Mouse (Mus musculus): ENCODE data around the gene Nlrp6. TPM values are rescaled to one million over a fixed set of nuclear protein-coding genes. Genes with fewer than 3 reads are reported as not detected.
"Not testable (repeated sequence)": the region's sequence is repeated elsewhere in the genome, so short reads cannot be mapped to it uniquely, and the experiment has no call there.

Nlrp6 gene
- total RNA-seq, 2 experiments from 2014 or later, result 0.47 to 0.51 TPM

- peak in 1 of 2 experiments; percentile 10 for DNase-seq (ENCODE audit: low spot score in 2 of 2)
Observed at GRCm38 (mm10) chr7:140973396-140974165, 52.9 kb downstream of the Nlrp6 start.

GRCm38 (mm10) chr7:140974940-140975339, 54.2 kb downstream of the Nlrp6 start:
- DNase-seq (ENCODE audit: low spot score in 2 of 2), result no peak

- no peak for DNase-seq (ENCODE audit: low spot score in 2 of 2)
Observed at GRCm38 (mm10) chr7:140975465-140975864, 54.8 kb downstream of the Nlrp6 start.

- not testable (repeated sequence) for DNase-seq (ENCODE audit: low spot score in 2 of 2)
Observed at GRCm38 (mm10) chr7:140976720-140977119, 56.0 kb downstream of the Nlrp6 start.

Other genes starting within 250 kb of the Nlrp6 start
- gene Olfr45, start 239.0 kb upstream of the Nlrp6 start, total RNA-seq (2021), result not detected
- not detected for gene Olfr541, start 223.6 kb upstream of the Nlrp6 start, total RNA-seq (2021)
- under 1 TPM in 1 of 2 experiments, not detected in 1; 0.33 TPM for gene Cyp2e1, start 157.2 kb upstream of the Nlrp6 start, total RNA-seq (2021)
- under 1 TPM in 1 of 2 experiments, not detected in 1; 0.77 TPM for gene Syce1, start 133.1 kb upstream of the Nlrp6 start, total RNA-seq (2021)
- gene Zfp941, start 98.7 kb upstream of the Nlrp6 start, total RNA-seq (2021), result 10 to 100 TPM; 23.3 to 29.6 TPM
- gene Urah, start 85.9 kb upstream of the Nlrp6 start, total RNA-seq (2021), result 1 to 10 TPM; 3.3 to 5.0 TPM
- not detected for gene Scgb1c1, start 75.4 kb upstream of the Nlrp6 start, total RNA-seq (2021)
- gene Odf3, start 73.1 kb upstream of the Nlrp6 start, total RNA-seq (2021), result not detected
- gene Gm45785, start 64.6 kb upstream of the Nlrp6 start, total RNA-seq (2021), result 1 to 10 TPM; 1.2 to 1.7 TPM
- 10 to 100 TPM; 70.2 to 75.0 TPM for gene Ric8a, start 63.9 kb upstream of the Nlrp6 start, total RNA-seq (2021)
- 10 to 100 TPM; 23.1 to 24.5 TPM for gene Bet1l, start 63.3 kb upstream of the Nlrp6 start, total RNA-seq (2021)
- 100 to 1,000 TPM; 110 to 114 TPM for gene Psmd13, start 38.9 kb upstream of the Nlrp6 start, total RNA-seq (2021)
- gene Sirt3, start 38.6 kb upstream of the Nlrp6 start, total RNA-seq (2021), result 10 to 100 TPM; 78.0 to 80.3 TPM
- gene Cox8b, start 20.5 kb upstream of the Nlrp6 start, total RNA-seq (2021), result 1 to 10 TPM; 1.6 to 1.7 TPM
- 1 to 10 TPM; 4.4 to 6.7 TPM for gene Pgghg, start 20.5 kb downstream of the Nlrp6 start, total RNA-seq (2021)
- not detected for gene Ifitm5, start 29.4 kb downstream of the Nlrp6 start, total RNA-seq (2021)
- not detected for gene Gm45717, start 35.0 kb downstream of the Nlrp6 start, total RNA-seq (2021)
- 10 to 100 TPM; 13.3 to 16.1 TPM for gene Ifitm2, start 35.1 kb downstream of the Nlrp6 start, total RNA-seq (2021)
- 1 to 10 TPM; 2.0 to 3.4 TPM for gene Ifitm1, start 46.3 kb downstream of the Nlrp6 start, total RNA-seq (2021)
- gene Ifitm3, start 89.9 kb downstream of the Nlrp6 start, total RNA-seq (2021), result 10 to 100 TPM; 12.9 to 13.6 TPM
- under 1 TPM in 1 of 2 experiments, not detected in 1; 0.61 TPM for gene Ifitm6, start 97.0 kb downstream of the Nlrp6 start, total RNA-seq (2021)
- not detected for gene Gm17387, start 108.2 kb downstream of the Nlrp6 start, total RNA-seq (2021)
- gene B4galnt4, start 140.2 kb downstream of the Nlrp6 start, total RNA-seq (2021), result 10 to 100 TPM; 85.9 to 86.1 TPM
- gene Pkp3, start 157.3 kb downstream of the Nlrp6 start, total RNA-seq (2021), result under 1 TPM; 0.26 to 0.33 TPM
- gene Sigirr, start 179.7 kb downstream of the Nlrp6 start, total RNA-seq (2021), result 1 to 10 TPM; 2.1 to 2.3 TPM
- gene Ano9, start 196.9 kb downstream of the Nlrp6 start, total RNA-seq (2021), result not detected
- 10 to 100 TPM; 43.9 to 51.1 TPM for gene Ptdss2, start 201.5 kb downstream of the Nlrp6 start, total RNA-seq (2021)

Data from left cerebral cortex, adult 18-20 months (tissue).